Mouse (Mus musculus) T-helper 17 cell (primary cell): Measurements from ENCODE around the gene Gm20388.

Source experiments
- in situ Hi-C, 2 experiments: fragments of 300-600 bp; cut with MboI, MseI; formaldehyde crosslinking; loops; 1 replicate in 1 of 2; 2 replicates in 1 of 2; pipeline ENCODE4 v1.15.1; 2025; ENCODE audit warnings: high pct_unique_total_duplicates in 2 of 2

Gm20388 gene

DNA sequence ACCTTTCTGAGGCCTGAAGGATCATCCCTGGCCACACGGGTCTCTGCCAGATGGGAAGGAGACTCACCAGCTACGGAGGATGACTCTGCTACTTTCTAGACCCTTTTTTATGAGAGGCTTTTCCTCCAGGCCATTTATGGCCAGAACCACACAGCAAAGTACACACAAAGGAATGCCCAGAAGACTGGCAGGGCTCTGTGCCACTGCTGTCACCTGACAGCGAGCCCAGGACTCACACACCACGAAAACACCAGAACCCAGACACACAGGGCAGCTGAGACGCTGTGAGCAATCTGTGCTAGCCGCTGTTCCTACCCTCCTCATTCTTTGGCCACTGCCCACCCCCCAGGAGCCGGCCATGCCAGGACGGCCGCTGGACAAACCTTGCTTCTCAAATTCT lies 4465.1 kb downstream of the Gm20388 start:
- in situ Hi-C loops = no loop called here

DNA sequence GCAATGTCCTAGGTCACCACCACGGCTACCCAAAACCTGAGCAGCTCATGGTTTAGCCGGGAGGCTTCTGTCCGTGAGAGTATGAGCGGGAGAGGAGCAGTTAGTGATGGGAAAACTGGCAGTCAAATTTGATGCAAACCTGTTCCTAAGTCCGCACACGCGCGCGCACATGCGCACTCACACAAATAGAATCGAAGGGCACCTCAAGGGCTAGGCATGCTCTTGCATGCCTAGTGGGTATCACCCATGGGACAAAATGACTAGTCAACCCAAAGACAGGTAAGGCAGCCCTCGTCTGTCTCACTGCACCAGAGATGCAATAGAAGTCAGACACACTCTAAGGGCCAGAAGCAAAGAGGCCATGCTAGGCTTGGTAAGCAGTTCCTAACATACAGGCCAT lies 4465.8 kb downstream of the Gm20388 start:
- in situ Hi-C loops = no loop called here

DNA sequence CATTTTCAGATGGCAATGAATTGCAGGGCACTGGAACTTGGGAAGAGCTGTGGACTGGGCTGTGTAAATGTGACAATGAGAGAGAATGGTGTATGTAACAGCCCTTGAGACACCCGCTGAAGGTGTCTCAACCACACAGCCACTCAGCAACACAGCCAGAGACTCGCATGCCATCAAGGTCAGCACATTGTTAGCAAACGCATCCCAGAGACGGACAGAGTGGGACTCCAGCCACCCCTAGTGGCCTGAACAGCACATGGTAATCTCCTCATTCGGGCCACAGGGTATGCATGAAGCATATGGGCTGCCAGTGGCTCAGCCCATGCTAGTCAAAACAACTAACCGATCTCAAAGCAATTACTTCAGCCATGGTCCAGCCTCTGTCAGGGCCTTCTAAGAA lies 4468.6 kb downstream of the Gm20388 start:
- in situ Hi-C loops = no loop called here

DNA sequence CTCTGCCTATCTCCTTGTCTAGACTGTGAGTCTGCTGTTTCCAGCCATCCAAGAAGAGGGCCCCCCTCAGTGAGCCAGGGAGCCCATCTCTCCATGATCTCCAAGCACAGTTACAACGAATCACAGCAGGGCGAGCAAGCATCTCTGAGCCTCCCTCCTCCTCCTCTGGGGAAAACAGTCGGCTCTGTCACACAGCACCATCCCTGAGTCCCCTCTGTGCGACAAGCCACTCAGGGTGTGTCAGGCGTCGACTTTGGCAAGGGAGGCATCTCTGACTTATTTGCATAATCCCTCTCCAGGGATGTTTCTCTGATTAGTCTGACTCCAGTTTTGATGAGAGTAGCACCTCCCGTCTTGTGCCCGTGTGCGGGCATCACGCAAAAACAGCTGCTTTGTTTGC lies 4471.6 kb downstream of the Gm20388 start:
- in situ Hi-C loops = no loop called here

DNA sequence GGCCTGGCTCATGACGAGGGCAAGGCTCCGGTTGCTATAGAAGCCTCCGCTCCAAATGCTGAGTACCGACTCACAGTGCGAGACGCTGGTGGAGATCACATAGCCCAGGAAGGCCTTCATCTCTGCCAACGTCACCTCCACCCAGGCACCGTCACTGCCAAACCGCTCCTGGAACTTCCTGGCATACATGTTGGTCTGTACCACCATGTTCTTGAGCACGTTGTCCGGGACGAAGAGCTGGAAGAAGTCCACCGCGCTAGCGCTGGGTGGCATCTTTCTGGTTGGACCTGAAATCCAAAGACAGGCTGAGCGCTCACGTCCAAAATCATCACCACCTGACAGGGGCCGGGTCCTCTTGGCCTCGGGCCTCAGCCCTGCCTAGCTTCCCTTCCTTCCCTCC lies 4473.7 kb downstream of the Gm20388 start:
- in situ Hi-C loops = no loop called here

DNA sequence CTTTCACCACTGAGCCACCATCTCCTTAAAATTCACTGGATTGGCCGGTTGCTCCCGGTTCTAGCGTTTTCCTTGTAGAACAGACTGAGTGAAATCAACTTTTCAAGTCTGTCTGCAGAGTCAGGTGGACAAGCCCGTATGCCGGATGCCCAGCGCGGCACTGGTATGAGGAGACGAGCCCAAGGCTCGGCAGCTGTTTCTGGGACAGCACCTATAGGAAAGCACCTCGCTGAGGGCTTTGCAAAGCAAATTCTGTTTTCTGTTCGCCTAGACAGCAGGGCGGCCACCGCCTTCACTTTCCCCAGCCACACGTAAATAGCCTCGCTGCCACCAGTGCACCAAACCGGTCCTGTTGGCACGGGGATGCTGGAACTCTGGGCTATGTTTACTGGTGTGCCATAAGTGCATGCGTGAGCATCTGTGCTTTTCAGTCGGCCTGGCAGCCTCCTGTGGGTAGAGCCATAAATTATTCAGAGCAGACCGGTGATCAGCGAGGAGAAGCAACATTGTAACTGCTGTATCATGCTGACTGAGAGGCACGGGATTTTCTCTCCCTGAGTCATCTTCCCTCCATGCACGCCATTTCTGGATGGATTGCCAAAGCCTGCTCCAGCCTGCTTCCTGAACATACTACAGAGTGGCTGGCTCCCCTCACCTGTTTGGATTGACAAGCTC lies 4475.7 kb downstream of the Gm20388 start:
- in situ Hi-C loops = no loop called here

DNA sequence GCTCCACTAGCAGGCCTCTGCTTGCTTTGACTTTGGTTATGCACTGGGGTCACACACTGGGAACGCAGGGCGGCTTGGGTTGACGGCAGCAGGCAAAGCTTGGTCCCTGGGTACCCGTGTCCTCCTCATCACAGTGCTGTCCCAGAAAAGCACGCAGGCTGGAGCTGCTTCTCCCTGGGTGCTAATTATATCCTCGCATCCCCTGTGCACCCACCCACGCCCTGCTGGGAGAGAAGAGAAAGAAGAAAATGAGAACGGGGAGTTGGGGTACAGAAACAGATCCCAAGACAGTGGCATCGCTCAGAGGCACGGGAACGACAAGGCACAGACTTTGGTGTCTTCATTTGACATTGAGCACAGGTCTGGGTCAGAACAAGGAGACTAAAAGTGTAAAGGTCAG lies 4478.9 kb downstream of the Gm20388 start:
- in situ Hi-C loops = no loop called here

DNA sequence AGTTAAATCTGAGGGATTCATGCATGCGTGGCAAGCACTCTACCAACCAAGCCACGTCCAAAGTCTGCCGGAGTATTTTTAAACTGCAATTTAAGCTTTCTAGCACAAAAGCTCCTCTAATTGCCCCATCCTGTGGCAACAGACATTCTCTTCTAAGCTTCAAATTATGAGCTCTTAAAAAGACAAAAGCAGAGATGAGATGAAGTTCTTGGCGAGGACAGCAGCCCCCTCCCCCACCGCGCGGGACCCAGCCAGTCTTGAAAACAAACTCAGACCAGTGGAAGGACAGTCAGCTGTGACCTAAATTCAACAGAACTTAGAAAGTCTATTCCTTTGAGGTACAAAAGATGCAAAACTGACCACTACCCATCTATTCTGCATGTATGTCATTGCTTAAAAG lies 4480.6 kb downstream of the Gm20388 start:
- in situ Hi-C loops = no loop called here

DNA sequence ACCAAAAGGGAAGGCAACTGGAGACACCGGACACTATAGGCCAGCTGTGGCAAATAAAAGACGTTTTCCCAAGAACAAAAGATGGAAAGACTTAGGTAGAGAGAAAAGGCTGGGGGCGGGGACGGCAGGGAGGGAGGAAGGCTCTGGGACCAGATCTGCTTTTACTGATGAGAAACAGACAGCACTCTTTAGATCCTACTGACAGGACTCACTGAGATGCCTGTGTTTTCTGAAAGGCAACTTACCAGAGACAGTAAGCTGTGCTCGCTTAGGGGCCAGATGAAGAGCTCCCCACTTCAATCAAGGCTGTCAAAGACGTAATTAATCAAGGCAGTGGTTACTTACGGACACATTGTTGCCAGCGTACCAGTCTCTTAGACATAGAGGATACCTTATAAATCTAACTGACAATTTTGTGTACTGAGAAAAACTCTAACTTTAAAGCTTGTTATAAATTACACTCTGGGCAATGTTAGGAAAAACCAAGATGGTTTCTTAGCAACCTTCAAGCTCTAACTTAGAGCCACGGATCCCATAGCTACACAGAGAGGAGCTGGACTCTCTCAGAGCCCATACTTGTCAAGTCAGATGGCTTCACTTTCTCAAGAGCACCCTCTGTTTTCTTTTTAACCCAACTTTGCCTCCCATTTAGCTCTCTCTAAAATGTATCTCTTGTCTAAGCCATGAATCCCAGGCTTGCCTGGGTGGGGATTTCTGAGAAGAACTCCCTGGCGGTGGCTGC lies 4481.8 kb downstream of the Gm20388 start:
- in situ Hi-C loops = no loop called here

DNA sequence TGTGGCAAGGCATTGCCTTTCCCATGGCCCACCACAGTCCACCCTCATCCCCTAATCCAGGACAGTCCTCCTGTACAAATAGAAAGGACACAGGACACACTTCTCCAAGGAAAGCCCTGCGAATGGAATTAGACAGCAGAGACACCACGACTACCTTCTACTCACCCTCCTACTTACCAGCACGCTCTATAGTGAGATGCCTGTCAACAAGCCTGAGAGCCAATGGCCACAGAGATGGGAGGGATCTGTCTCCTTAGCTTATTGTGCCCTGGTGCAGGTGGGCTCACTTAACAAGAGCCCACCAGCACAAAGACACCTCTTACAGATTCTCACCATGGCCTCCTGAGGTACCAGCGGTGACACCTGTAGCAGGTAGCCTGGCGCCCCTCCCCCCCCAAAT lies 4482.4 kb downstream of the Gm20388 start:
- in situ Hi-C loops = no loop called here

DNA sequence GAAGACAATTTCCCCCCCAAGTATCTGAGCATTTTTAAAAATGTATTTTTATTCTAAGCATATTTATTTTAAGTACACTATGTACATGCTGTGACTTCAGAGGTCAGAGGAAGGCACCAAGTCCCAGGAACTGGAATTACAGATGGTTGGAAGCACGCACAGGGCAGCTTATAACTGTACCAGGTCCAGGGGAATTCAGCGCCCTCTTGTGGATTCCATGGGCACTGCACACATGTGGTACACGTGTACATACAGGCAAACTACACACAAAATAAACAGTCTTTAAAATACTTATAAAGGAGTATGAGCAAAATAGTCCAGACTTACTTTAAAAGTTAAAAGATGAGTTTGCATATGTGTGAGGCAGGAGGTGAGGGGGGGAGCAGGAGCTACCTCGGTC lies 4483.3 kb downstream of the Gm20388 start:
- in situ Hi-C loops = no loop called here

DNA sequence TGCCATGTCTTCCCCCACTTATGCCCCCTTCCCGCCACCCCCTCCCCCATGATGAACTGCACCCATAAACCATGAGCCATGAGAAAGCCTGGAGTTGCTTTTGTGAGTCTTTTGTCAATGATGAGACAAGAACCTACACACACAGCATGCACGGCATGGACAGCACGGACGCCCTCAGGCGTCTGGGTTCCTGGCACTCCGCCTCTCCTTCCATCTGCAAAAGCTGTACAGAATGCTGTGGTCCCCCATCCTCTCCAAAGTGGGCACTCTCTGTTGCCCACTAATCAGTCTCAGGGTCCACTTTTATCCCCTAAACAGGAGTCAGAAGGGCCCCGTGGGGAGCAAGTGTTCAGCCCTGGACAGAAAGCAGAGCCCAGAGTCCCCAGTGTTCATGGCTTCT lies 4484.3 kb downstream of the Gm20388 start:
- in situ Hi-C loops = no loop called here
